Comparison of ENCODE assay signal across 9 mouse cellular contexts in the genomic region with DNA sequence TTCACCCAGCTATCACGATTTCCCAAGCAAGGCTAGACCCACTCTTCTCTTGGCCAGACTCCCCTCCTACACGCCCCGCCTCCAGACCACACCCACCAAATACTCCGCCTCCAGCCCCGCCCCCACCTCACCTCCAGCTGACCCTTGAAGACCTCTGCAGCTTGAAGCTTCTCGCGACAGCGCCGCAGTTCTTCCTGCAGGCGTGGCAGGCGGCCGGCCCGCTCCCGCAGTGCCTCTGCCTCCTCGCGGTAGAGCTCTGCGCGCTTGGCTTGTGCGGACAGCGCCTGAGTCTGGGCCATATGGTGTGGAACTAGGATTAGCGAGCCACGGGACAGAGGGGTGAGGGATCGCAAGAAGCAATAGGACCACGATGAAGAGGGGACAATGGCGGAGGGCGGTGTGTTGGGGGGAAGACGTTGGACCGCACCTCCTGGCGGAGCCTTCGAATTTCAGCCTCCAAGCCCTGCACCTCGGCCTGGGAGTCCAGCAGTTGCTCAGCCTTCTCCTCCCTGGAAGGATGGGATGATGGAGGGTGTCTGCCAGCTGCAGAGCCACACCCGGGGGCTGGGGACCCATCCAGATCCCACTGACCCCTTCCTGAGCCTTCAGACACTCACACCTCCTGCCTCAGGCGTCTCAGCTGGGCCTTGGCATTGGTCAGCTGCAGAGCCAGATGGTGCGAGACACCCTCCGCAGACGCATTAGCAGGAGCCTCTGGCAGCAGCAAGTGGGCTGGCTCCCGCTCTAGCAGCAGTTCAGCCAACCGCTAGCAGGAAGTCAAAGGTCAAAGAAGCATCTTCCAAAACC. TPM values are rescaled to one million over a fixed set of nuclear protein-coding genes. Genes with fewer than 3 reads are reported as not detected.
DNase-seq lines count a peak whose midpoint lies in the region; ATAC-seq and TF ChIP-seq lines count a peak whose summit lies in the region.
"Had no signal": no experiment of that assay in that cellular context is flagged by ENCODE, and none has a peak within 500 bp of the region (broad histone marks: within the 10 kb centered on the region; RNA-seq: fewer than 3 reads in every experiment).

No protein-coding gene starts in this region.

- H3K4me3 ChIP-seq in forebrain, embryonic 11.5 days (ENCODE audit: low read depth, low read length), result peak overlapping the region; percentile 9; the same call in 1 of the 2 replicates
- H3K4me3 ChIP-seq in hindbrain, embryonic 14.5 days (replicated peaks; ENCODE audit: low read length), result no peak overlapping the region
- peak overlapping the region; percentile 6; the same call in 1 of the 2 replicates for H3K4me3 ChIP-seq in liver, postnatal 0 days (ENCODE audit: low read depth, low read length)
- no peak overlapping the region for H3K4me3 ChIP-seq in stomach, embryonic 14.5 days (ENCODE audit: low read depth, low read length)

- H3K27me3 ChIP-seq in forebrain, embryonic 11.5 days (ENCODE audit: control insufficient read depth, insufficient read depth, low read length), result 0 out of 2 replicates have a peak, but pooled peaks cover 2% of the 10 kb centered on the region
- H3K27me3 ChIP-seq in hindbrain, embryonic 14.5 days (ENCODE audit: control insufficient read depth, insufficient read depth, low read length), result peaks cover 10% of the 10 kb centered on the region; the same call in 1 of the 2 replicates
- H3K27me3 ChIP-seq in liver, postnatal 0 days (ENCODE audit: insufficient read depth, low read length), result no peaks in the 10 kb centered on the region
- H3K27me3 ChIP-seq in stomach, embryonic 14.5 days (ENCODE audit: control insufficient read depth, insufficient read depth, low read length), result no peaks in the 10 kb centered on the region

- peak; percentile 28 for TF ChIP-seq CTCF in liver, postnatal 0 days (IDR thresholded peaks at IDR 0.05; ENCODE audit: low read depth)

- H3K9ac ChIP-seq in forebrain, embryonic 11.5 days (ENCODE audit: low read length), result 0 out of 2 replicates have a peak overlapping the region, but pooled peaks have one; percentile 21
- peak overlapping the region; percentile 29; the same call in 1 of the 2 replicates for H3K9ac ChIP-seq in hindbrain, embryonic 14.5 days
- no peak overlapping the region for H3K9ac ChIP-seq in liver, postnatal 0 days (replicated peaks)
- no peak overlapping the region for H3K9ac ChIP-seq in stomach, embryonic 14.5 days (replicated peaks; ENCODE audit: low read depth, low read length)

- ATAC-seq in forebrain, embryonic 11.5 days (replicated peaks; ENCODE audit: low FRiP score), result peak; percentile 66
- ATAC-seq in hindbrain, embryonic 14.5 days (ENCODE audit: low FRiP score), result peak; percentile 59
- ATAC-seq in liver, postnatal 0 days, result peak; percentile 54; the same call in 1 of the 2 replicates
- peak; percentile 47 for ATAC-seq in stomach, embryonic 14.5 days (ENCODE audit: insufficient number of reproducible peaks, insufficient read depth, low FRiP score, low read depth)
- no peak for ATAC-seq in inflammation-experienced regulatory T-cells, adult 6 months

- TF ChIP-seq EP300 in liver, postnatal 0 days (IDR thresholded peaks at IDR 0.05; ENCODE audit: low read depth), result no peak

- 9% methylated on average over 38 of the region's 38 CpGs for WGBS in forebrain, embryonic 11.5 days
- WGBS in hindbrain, embryonic 14.5 days, result 6% methylated on average over 37 of the region's 38 CpGs
- 30% methylated on average over 37 of the region's 38 CpGs for WGBS in liver, postnatal 0 days (ENCODE audit: insufficient replicate concordance)
- 8% methylated on average over 38 of the region's 38 CpGs for WGBS in stomach, embryonic 14.5 days

- peaks cover 16% of the 10 kb centered on the region for H3K4me1 ChIP-seq in forebrain, embryonic 11.5 days (replicated peaks; ENCODE audit: control insufficient read depth, insufficient read depth, low read length)
- peaks cover 9% of the 10 kb centered on the region; the same call in 1 of the 2 replicates for H3K4me1 ChIP-seq in hindbrain, embryonic 14.5 days (replicated peaks; ENCODE audit: control insufficient read depth, insufficient read depth, low read length)
- peaks cover 22% of the 10 kb centered on the region for H3K4me1 ChIP-seq in liver, postnatal 0 days (ENCODE audit: insufficient read depth)
- 0 out of 2 replicates have a peak, but pooled peaks cover 9% of the 10 kb centered on the region for H3K4me1 ChIP-seq in stomach, embryonic 14.5 days (ENCODE audit: control insufficient read depth, insufficient read depth, low read length)

- H3K4me2 ChIP-seq in forebrain, embryonic 11.5 days (ENCODE audit: low read depth, low read length, severe bottlenecking), result peak overlapping the region; percentile 47
- peak overlapping the region; percentile 36 for H3K4me2 ChIP-seq in hindbrain, embryonic 14.5 days (replicated peaks)
- peak overlapping the region; percentile 57 for H3K4me2 ChIP-seq in liver, postnatal 0 days (ENCODE audit: low read depth, low read length)
- peak overlapping the region; percentile 39 for H3K4me2 ChIP-seq in stomach, embryonic 14.5 days (replicated peaks; ENCODE audit: low read depth, low read length)

- no peaks in the 10 kb centered on the region for H3K9me3 ChIP-seq in forebrain, embryonic 11.5 days (ENCODE audit: control insufficient read depth, low read length)
- no peaks in the 10 kb centered on the region for H3K9me3 ChIP-seq in hindbrain, embryonic 14.5 days (ENCODE audit: control insufficient read depth, low read length)
- no peaks in the 10 kb centered on the region for H3K9me3 ChIP-seq in liver, postnatal 0 days (ENCODE audit: low read length)
- no peaks in the 10 kb centered on the region for H3K9me3 ChIP-seq in stomach, embryonic 14.5 days (ENCODE audit: control insufficient read depth, low read depth, low read length)

- no peak overlapping the region for H3K27ac ChIP-seq in forebrain, embryonic 11.5 days (ENCODE audit: low read depth, low read length)
- H3K27ac ChIP-seq in hindbrain, embryonic 14.5 days, result no peak overlapping the region
- H3K27ac ChIP-seq in liver, postnatal 0 days (ENCODE audit: low read depth), result no peak overlapping the region
- H3K27ac ChIP-seq in stomach, embryonic 14.5 days (ENCODE audit: low read length), result no peak overlapping the region
- H3K27ac ChIP-seq: macrophage had no signal

- peak; percentile 55 for DNase-seq in urinary bladder, postnatal 14 days (ENCODE audit: low spot score)
- DNase-seq in urinary bladder, adult 18-20 months (ENCODE audit: low spot score in 2 of 2), result no peak
- DNase-seq in forebrain, embryonic 11.5 days (ENCODE audit: low spot score), result peak; percentile 85
- peak; percentile 48 for DNase-seq in hindbrain, embryonic 14.5 days (ENCODE audit: low spot score)
- DNase-seq in liver, postnatal 0 days, result peak; percentile 74
- no peak for DNase-seq in ovary, postnatal 10 days (ENCODE audit: low spot score)

- no peaks in the 10 kb centered on the region for H3K36me3 ChIP-seq in forebrain, embryonic 11.5 days (ENCODE audit: control insufficient read depth, insufficient read depth, low read length)
- H3K36me3 ChIP-seq in hindbrain, embryonic 14.5 days (replicated peaks; ENCODE audit: control insufficient read depth, insufficient read depth), result no peaks in the 10 kb centered on the region
- H3K36me3 ChIP-seq in liver, postnatal 0 days (replicated peaks; ENCODE audit: insufficient read depth, low read length), result no peaks in the 10 kb centered on the region
- H3K36me3 ChIP-seq in stomach, embryonic 14.5 days (ENCODE audit: control insufficient read depth, insufficient read depth, low read length), result no peaks in the 10 kb centered on the region

RNA-seq across cellular contexts. Expression of gene Ccdc88b, which starts 2.6 kb away (rescaled TPM):
- polyA plus RNA-seq in forebrain, embryonic 11.5 days (2014; fragmentation: Nextera tagmentation; extraction: Ambion mirVana), result 0.56 and 0.80 TPM in 2 replicates
- 0.48 and 0.90 TPM in 2 replicates for polyA plus RNA-seq in hindbrain, embryonic 14.5 days (2014; fragmentation: Nextera tagmentation; extraction: Ambion mirVana)
- 2.6 and 2.8 TPM in 2 replicates for polyA plus RNA-seq in liver, postnatal 0 days (2015; fragmentation: Nextera tagmentation; extraction: Ambion mirVana)
- 0.59 and 0.80 TPM in 2 replicates for polyA plus RNA-seq in stomach, embryonic 14.5 days (2014; fragmentation: Nextera tagmentation; extraction: Ambion mirVana)
- 1 to 10 TPM; 4.4 to 5.8 (median 4.7) TPM for polyA plus RNA-seq in inflammation-experienced regulatory T-cells, adult 6 months (2017; shearing (Covaris generic))

RNA-seq across cellular contexts. Expression of gene Rps6ka4, which starts 15.0 kb away (rescaled TPM):
- 6.0 and 7.2 TPM in 2 replicates for polyA plus RNA-seq in forebrain, embryonic 11.5 days (2014; fragmentation: Nextera tagmentation; extraction: Ambion mirVana)
- 10.6 and 11.1 TPM in 2 replicates for polyA plus RNA-seq in hindbrain, embryonic 14.5 days (2014; fragmentation: Nextera tagmentation; extraction: Ambion mirVana)
- 4.2 and 5.2 TPM in 2 replicates for polyA plus RNA-seq in liver, postnatal 0 days (2015; fragmentation: Nextera tagmentation; extraction: Ambion mirVana)
- polyA plus RNA-seq in stomach, embryonic 14.5 days (2014; fragmentation: Nextera tagmentation; extraction: Ambion mirVana), result 24.2 and 26.1 TPM in 2 replicates
- 10 to 100 TPM in 1 of 3 experiments, 1 to 10 TPM in 2; 7.4 to 13.5 (median 8.6) TPM for polyA plus RNA-seq in inflammation-experienced regulatory T-cells, adult 6 months (2017; shearing (Covaris generic))

RNA-seq across cellular contexts. Expression of gene Trmt112, which starts 54.1 kb away (rescaled TPM):
- 144 and 152 TPM in 2 replicates for polyA plus RNA-seq in forebrain, embryonic 11.5 days (2014; fragmentation: Nextera tagmentation; extraction: Ambion mirVana)
- 107 and 118 TPM in 2 replicates for polyA plus RNA-seq in hindbrain, embryonic 14.5 days (2014; fragmentation: Nextera tagmentation; extraction: Ambion mirVana)
- polyA plus RNA-seq in liver, postnatal 0 days (2015; fragmentation: Nextera tagmentation; extraction: Ambion mirVana), result 67.1 and 68.6 TPM in 2 replicates
- polyA plus RNA-seq in stomach, embryonic 14.5 days (2014; fragmentation: Nextera tagmentation; extraction: Ambion mirVana), result 152 and 158 TPM in 2 replicates
- 100 to 1,000 TPM; 143 to 219 (median 200) TPM for polyA plus RNA-seq in inflammation-experienced regulatory T-cells, adult 6 months (2017; shearing (Covaris generic))

RNA-seq across cellular contexts. Expression of gene Prdx5, which starts 54.5 kb away (rescaled TPM):
- 105 and 106 TPM in 2 replicates for polyA plus RNA-seq in forebrain, embryonic 11.5 days (2014; fragmentation: Nextera tagmentation; extraction: Ambion mirVana)
- polyA plus RNA-seq in hindbrain, embryonic 14.5 days (2014; fragmentation: Nextera tagmentation; extraction: Ambion mirVana), result 291 and 300 TPM in 2 replicates
- 371 and 389 TPM in 2 replicates for polyA plus RNA-seq in liver, postnatal 0 days (2015; fragmentation: Nextera tagmentation; extraction: Ambion mirVana)
- 166 and 172 TPM in 2 replicates for polyA plus RNA-seq in stomach, embryonic 14.5 days (2014; fragmentation: Nextera tagmentation; extraction: Ambion mirVana)
- 100 to 1,000 TPM; 209 to 245 (median 241) TPM for polyA plus RNA-seq in inflammation-experienced regulatory T-cells, adult 6 months (2017; shearing (Covaris generic))

Comparison
In these comparisons a context has a peak if more than half of its experiments do, and no peak if none do; other contexts are left out.
1. DNase-seq: peak in urinary bladder, postnatal 14 days (single experiment), forebrain, embryonic 11.5 days (single experiment), hindbrain, embryonic 14.5 days (single experiment) and liver, postnatal 0 days (single experiment); none in urinary bladder, adult 18-20 months (0 of 2) and ovary, postnatal 10 days (single experiment).
2. H3K4me3 ChIP-seq: peak in forebrain, embryonic 11.5 days (single experiment) and liver, postnatal 0 days (single experiment); none in hindbrain, embryonic 14.5 days (single experiment) and stomach, embryonic 14.5 days (single experiment).
3. H3K9ac ChIP-seq: peak in forebrain, embryonic 11.5 days (single experiment) and hindbrain, embryonic 14.5 days (single experiment); none in liver, postnatal 0 days (single experiment) and stomach, embryonic 14.5 days (single experiment).
4. Peak in every context shown above with its lines, with median percentiles within 50 percentile points of each other: H3K4me2 ChIP-seq.